8 mouse cellular contexts compared by ENCODE assay signal in the genomic region with DNA sequence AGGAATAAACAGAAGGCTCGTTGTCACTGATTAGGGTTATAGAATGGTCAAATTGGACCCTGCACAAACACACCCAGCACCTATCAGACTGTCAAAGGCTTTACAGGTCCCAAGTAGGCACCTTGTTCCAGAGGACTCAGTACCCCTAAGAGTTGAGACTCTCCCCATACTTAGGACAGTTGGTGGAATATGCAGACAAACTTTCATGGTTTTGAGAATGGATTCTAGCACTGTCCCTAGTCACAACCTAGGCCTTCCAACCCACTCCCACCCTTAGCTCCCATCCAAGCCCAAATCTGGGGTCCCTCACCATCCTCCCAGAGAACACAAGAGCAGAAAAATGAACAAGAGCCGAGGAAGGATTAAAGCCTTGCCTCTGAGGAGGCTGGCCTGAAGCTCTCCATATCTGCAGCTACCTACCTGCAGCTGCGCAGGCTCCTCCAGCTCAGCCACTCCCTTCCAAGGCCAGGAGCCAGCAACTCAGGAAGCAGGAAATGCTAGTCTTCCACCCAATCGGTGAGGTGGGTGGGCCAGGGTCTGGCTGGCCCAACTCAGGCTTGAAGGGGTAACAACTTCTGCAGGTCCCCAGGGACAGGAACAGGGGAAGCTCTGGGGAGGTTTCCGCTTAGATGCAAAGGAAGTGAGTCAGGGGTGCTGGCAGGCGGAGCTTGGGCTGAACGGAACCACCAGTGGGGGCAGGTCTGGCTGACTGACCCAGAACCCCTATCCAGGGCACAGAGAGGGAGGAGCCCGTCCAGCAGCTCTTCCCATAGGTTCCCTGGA. TPM values are rescaled to one million over a fixed set of nuclear protein-coding genes. Genes with fewer than 3 reads are reported as not detected.
DNase-seq lines count a peak whose midpoint lies in the region; ATAC-seq lines count a peak whose summit lies in the region.

TSS of gene Tor4a (minus strand) at position 715 of the 783 bp plus-strand sequence.

- intact Hi-C loops in left cerebral cortex, postnatal 4 days (cut with DNase I), result loop anchor here (5.0 kb wide), 1 partner anchor 61 kb away; the partner anchor contains the start of gene Tmem203

- ATAC-seq in activated CD4-positive, CD25-positive, alpha-beta regulatory T cell, adult 4 months, result peak; percentile 60
- ATAC-seq in hindbrain, embryonic 12.5 days (ENCODE audit: low FRiP score), result no peak
- ATAC-seq in limb, embryonic 15.5 days (ENCODE audit: insufficient number of reproducible peaks, low FRiP score, low TSS enrichment, low read depth), result no peak

- no peak within 1 kb of the TSS for H3K4me3 ChIP-seq in hindbrain, embryonic 12.5 days
- H3K4me3 ChIP-seq in limb, embryonic 15.5 days, result peak within 1 kb of the TSS; percentile 32

- H3K9ac ChIP-seq in hindbrain, embryonic 12.5 days, result no peak within 1 kb of the TSS
- H3K9ac ChIP-seq in limb, embryonic 15.5 days, result 0 out of 2 replicates have a peak within 1 kb of the TSS, but pooled peaks have one; percentile 14

- peaks cover 28% of the 10 kb centered on the region for H3K36me3 ChIP-seq in hindbrain, embryonic 12.5 days
- peaks cover 32% of the 10 kb centered on the region for H3K36me3 ChIP-seq in limb, embryonic 15.5 days

- H3K4me2 ChIP-seq in hindbrain, embryonic 12.5 days (replicated peaks), result peak within 1 kb of the TSS; percentile 35
- peak within 1 kb of the TSS; percentile 41 for H3K4me2 ChIP-seq in limb, embryonic 15.5 days

- no peaks in the 10 kb centered on the region for H3K9me3 ChIP-seq in hindbrain, embryonic 12.5 days (replicated peaks)
- no peaks in the 10 kb centered on the region for H3K9me3 ChIP-seq in limb, embryonic 15.5 days

- peaks cover 24% of the 10 kb centered on the region for H3K4me1 ChIP-seq in hindbrain, embryonic 12.5 days
- peaks cover 35% of the 10 kb centered on the region for H3K4me1 ChIP-seq in limb, embryonic 15.5 days

- peaks cover 42% of the 10 kb centered on the region for H3K27me3 ChIP-seq in hindbrain, embryonic 12.5 days
- H3K27me3 ChIP-seq in limb, embryonic 15.5 days, result peaks cover 29% of the 10 kb centered on the region

- peak; percentile 79 for DNase-seq in CD4-positive, CD25-positive, alpha-beta regulatory T cell, adult 2 months (ENCODE audit: low read depth, low spot score)
- peak; percentile 76 for DNase-seq in fibroblast of lung, adult 2 months (ENCODE audit: low read depth)
- DNase-seq in naive thymus-derived CD4-positive, alpha-beta T cell, adult 2 months (ENCODE audit: low read depth), result peak; percentile 80
- peak; percentile 89 for DNase-seq in thymus, postnatal 0 days (ENCODE audit: low spot score)
- DNase-seq in left cerebral cortex, postnatal 4 days, result no peak

- no peak within 1 kb of the TSS for H3K27ac ChIP-seq in hindbrain, embryonic 12.5 days
- peak within 1 kb of the TSS; percentile 71 for H3K27ac ChIP-seq in limb, embryonic 15.5 days

- 10% methylated on average over 8 of the region's 8 CpGs for WGBS in hindbrain, embryonic 12.5 days
- 5% methylated on average over 8 of the region's 8 CpGs for WGBS in limb, embryonic 15.5 days

RNA-seq across cellular contexts. Expression of gene Tor4a, which starts in this region (rescaled TPM):
- 10 to 100 TPM; 51.4 to 89.5 TPM for polyA plus RNA-seq in activated CD4-positive, CD25-positive, alpha-beta regulatory T cell, adult 4 months (2017; shearing (Covaris generic))
- 1.8 and 2.4 TPM in 2 replicates for polyA plus RNA-seq in hindbrain, embryonic 12.5 days (2016; fragmentation: Nextera tagmentation; extraction: Ambion mirVana)
- polyA plus RNA-seq in limb, embryonic 15.5 days (2015; fragmentation: Nextera tagmentation; extraction: Ambion mirVana), result 8.9 and 10.0 TPM in 2 replicates
- polyA plus RNA-seq in thymus, postnatal 0 days (2015; fragmentation: Nextera tagmentation; extraction: Ambion mirVana), result 23.5 and 25.6 TPM in 2 replicates
- 1 to 10 TPM; 1.4 to 1.8 TPM for total RNA-seq in left cerebral cortex, postnatal 4 days (2021)
